Mouse (Mus musculus) ES-CJ7 (cell line): Measurements from ENCODE around the gene Hoxb5.

Source experiments
- DNase-seq: peaks from one replicate; pipeline ENCODE4 v3.0.0; 2011; ENCODE audit warnings: low read depth, low spot score

The Hoxb5 gene

DNA sequence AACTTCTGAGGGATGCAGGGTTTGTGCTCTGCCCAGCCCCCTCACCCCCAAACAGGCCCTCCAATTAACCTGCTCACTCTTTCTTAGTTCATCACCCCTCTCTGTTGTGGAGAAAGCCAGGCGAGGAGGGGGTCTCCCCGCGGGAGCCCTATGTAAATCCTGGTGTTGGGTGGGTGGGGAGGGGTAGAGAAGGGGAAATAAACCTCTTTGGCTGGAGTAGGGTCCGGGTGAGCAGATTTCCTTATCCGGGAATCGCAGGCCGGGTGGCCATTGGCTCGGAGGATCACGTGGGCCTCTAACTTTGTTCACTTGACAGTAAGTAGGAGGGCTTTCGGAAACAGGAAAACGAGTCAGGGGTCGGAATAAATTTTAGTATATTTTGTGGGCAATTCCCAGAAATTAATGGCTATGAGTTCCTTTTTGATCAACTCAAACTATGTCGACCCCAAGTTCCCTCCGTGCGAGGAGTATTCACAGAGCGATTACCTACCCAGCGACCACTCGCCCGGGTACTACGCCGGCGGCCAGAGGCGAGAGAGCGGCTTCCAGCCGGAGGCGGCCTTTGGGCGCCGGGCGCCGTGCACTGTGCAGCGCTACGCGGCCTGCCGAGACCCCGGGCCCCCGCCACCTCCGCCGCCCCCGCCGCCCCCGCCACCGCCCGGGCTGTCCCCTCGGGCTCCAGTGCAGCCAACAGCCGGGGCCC, 15.4 kb downstream of the Hoxb5 start:
- peak; percentile 94 for DNase-seq

- DNase-seq: peak; percentile 74
Observed at GRCm38 (mm10) chr11:96319071-96319902, 16.2 kb downstream of the Hoxb5 start.

GRCm38 (mm10) chr11:96319910-96320309, 16.8 kb downstream of the Hoxb5 start:
- peak; percentile 76 for DNase-seq

DNA sequence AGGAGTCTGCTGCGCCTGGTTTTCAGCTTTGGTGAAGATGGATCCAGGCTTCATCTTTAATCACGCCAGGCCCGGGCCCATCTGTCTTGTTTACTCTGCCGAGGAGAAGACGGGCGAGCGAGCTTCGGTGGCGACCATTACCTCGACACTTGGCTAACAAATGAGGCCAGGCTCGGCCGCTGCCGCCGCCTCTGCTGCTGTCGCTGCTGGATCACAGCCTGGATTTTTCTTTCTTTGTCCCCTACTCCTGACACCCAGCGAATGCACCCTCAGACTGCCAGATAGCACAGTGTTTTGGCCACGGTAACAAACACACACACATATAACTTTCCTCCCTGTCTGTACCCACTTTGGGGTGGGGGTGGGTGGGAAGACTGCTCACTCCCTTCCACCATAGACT, 17.6 kb downstream of the Hoxb5 start:
- DNase-seq: no peak

GRCm38 (mm10) chr11:96321846-96322245, 18.7 kb downstream of the Hoxb5 start:
- no peak for DNase-seq

- no peak for DNase-seq
Observed at GRCm38 (mm10) chr11:96322738-96323137, 19.6 kb downstream of the Hoxb5 start.

DNA sequence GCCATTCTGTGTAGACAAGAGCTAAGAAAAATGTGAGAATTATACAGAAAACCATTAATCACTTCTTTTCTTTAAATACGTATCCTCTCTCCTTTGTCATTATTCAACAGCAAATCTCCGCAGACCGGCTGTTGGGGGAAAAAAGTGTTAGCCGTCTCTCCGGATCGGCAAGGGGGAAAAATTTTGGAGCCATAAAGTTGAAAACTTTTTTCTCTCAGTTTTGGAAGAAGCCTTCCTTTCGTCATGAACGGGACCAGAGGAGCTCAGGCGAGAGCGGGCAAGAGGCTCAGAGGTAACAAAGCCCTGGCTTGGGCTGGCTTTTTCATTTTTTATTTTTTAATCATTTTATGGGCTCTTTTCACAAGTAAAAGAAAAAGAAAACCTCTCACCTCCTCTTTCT, 20.0 kb downstream of the Hoxb5 start, which contains the start of gene Hoxb3:
Gene Hoxb3, plus strand, starts transcription at position 173 of the 400 bp plus-strand sequence.
- DNase-seq: no peak

- no peak for DNase-seq
Observed at GRCm38 (mm10) chr11:96324125-96324524, 21.0 kb downstream of the Hoxb5 start.

DNA sequence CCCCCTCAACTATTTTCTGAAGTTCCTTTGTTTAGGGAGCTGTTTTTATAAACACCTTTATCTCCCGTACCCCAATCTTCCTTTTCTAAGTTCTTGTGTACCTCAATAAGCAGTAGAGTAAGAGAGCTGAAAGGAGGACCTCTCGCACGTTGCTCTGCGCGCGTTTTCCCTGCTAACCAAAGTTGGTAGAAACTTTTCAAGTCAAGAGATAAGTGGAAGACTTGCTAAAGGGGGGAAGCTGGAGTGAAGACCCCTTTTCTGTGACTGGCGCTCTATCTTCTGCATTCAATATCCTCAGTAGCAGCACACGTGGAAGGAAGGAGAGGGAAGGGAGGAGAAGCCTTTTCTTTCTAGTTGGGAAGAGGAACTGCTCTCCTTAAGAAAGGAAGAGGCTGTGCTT, 21.8 kb downstream of the Hoxb5 start:
- no peak for DNase-seq

- DNase-seq: peak; percentile 66
Observed at GRCm38 (mm10) chr11:96325747-96326212, 22.6 kb downstream of the Hoxb5 start.

- DNase-seq: peak; percentile 41
Observed at GRCm38 (mm10) chr11:96326705-96327104, 23.6 kb downstream of the Hoxb5 start.

DNA sequence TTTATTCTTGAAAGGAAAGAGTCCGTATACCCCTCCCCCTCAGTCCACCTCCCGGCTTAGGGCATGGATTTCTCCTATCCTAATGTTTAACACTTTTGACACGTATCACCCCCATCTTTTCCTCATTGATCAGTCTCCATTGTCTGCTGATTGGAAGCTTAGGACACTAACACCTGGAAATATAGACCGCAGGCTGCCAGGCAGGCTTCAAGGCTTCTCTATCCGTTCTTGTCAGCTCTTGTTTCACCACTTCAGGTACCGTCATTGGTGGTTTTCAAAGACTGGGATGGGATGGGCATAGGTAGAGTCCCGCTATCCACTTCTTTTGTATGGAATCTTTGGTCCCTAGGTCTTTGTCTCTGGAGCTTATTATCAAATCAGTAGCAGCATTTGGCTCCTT, 24.0 kb downstream of the Hoxb5 start:
- DNase-seq: no peak

GRCm38 (mm10) chr11:96327750-96328149, 24.6 kb downstream of the Hoxb5 start:
- no peak for DNase-seq

- DNase-seq: no peak
Observed at GRCm38 (mm10) chr11:96328605-96329004, 25.5 kb downstream of the Hoxb5 start.

DNA sequence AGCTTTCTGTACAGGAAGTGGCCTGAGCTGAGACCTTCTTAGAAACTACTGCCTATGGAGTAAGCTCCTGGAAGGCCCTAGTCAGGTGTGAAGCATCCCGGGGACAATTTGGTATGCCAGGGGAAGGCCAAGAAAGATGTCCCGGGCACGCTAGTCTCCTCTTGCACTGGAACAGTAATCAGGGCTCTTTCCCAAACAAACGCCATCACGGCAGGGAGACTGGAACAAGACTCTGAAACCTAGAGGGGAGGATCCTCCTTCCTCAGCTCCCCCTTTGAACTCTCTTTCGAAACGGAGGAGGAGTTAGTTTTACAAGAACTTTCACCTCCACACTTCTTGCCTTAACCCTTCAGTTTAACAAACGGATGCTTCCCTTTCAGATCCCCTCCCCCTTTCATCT, 29.0 kb downstream of the Hoxb5 start:
- peak; percentile 72 for DNase-seq

DNA sequence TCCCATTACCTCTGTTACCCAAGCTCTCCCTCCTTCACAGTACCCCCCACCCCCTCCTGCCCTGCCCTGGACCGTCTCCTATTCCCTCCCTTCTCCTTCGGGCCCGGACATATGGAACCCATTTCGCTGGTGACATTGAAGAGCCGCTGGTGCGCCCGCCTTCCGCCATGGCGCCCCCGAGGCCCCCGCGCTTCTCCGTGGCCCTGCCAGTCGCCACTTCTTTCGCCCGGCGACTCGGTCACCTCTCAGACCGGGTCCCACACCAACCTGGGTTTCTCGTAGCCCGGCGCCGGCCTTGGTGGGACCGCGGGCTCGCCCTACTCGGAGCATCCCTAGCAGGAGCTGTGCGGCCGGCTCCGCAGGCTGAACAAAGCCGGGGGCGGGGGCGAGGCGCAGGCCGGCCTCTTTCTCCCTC, 29.5 kb downstream of the Hoxb5 start:
- peak; percentile 46 for DNase-seq

DNA sequence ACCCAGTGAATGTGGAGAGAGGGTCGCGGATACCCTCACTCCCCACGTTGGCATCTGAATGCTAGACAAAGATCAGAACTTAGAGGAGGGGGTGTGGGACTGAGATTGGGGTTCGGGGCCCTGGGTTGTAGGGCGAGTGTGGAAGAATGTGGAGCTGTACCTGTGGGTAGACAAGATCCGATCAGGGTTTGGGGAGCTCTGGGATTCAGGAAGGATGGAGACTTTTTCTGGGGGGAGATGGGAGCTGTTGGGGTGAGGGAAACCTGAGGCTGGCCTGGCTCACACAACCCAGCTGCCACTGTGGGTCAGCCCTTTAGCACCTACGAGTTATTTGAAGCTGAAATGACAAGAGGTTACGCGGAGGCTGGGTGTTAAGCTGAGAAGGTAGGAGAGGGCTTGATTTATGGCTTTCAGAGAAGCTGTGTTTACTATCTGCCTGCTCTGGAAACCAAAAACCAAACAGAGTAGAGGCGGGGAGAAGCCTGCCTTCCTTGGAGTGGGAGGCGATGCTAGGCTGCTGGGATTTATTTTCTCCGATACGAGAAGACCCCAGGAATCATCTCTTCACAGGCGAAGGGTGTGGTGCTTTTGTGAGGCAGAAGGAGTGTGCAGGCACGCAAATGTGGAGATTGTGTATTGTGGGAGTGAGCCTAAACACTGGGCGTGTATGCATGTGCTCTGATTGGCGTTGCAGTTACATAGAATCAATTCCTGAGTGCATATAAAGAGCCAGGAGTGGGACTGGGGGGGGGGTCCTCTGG, 30.3 kb downstream of the Hoxb5 start:
- no peak for DNase-seq

- no peak for DNase-seq
Observed at GRCm38 (mm10) chr11:96334002-96334364, 30.8 kb downstream of the Hoxb5 start.

- no peak for DNase-seq
Observed at GRCm38 (mm10) chr11:96334998-96335397, 31.9 kb downstream of the Hoxb5 start.

DNA sequence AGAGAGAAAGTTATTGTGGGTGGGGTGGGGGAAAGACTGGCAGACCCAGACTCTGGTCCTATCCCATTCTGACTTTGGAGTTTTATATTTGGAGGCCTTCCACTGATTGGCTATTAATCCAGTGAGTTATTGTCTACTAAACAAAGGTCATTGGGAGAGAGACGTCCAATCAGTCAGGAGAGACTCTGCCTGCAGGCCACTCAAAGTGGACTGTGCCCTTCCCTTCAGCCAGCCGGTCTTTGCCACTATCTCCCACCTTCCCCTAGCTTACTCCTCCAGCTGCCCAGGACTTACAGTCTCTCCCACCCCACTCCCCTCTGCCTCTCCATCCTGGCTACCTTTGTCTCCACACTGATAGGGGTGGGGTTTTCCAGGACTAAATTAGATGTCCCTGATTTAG, 33.5 kb downstream of the Hoxb5 start:
- no peak for DNase-seq

- DNase-seq: no peak
Observed at GRCm38 (mm10) chr11:96337026-96337425, 33.9 kb downstream of the Hoxb5 start.
